Mouse (Mus musculus): ENCODE data around the gene Rph3a.
"Not testable (repeated sequence)": the region's sequence is repeated elsewhere in the genome, so short reads cannot be mapped to it uniquely, and the experiment has no call there.

The Rph3a gene

DNA sequence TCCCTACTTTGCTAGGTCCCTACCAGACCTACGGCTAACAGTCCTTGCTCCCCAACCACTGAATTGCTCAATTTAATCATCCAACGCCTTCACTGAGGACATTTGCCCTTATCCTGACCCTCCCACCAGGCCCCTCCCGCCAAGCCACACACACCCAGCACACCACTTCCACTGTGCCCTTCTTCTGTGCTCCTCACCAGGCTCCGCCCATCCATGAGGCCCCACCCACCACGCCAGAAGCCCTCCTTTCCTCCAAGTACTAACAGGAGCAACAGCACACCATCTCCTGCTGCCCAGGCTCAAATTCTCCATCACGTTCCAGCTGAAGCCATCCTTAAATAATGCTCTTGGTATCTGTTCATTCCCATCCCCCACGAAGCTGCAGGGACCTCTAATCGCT, 35.4 kb downstream of the Rph3a start:
- no peak for DNase-seq (ENCODE audit: low read depth, low spot score)

DNA sequence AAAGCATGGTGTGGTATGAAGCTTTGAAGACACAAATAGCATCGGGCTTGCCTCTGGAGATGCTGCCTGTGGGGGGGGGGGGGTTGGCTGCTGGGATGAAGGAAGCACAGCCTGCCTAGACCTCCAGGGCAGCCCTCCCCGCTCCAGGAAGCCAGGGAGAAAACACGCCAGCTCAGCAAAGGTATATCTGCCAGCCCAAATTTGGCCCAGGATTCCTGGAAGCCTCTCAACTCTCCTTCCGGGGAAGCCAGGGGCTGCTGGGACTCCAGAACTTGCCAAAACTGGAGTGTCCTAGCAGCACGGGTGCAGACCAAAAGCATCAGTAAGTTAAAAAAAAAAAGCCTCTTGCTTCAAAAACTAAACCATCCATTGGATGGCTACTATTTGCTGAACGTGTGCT, 37.6 kb downstream of the Rph3a start:
- no peak for DNase-seq (ENCODE audit: low read depth, low spot score)

DNA sequence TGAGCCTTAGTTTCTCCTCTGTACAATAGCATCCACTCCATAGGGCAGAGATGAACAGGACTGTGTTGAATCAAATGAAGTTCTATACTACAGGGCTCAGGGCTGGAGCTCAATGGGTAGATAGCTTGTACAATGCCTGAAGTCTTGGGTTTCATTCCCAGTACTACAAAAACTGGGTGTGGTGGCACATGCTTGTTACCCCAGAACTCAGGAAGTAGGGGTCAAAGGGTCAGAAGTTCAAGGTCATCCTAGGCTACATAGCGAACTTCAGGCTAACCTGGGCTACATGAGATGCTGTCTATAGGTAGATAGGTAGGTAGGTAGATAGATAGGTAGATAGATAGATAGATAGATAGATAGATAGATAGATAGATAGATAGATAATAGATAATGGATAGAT, 38.6 kb downstream of the Rph3a start:
- DNase-seq (ENCODE audit: low read depth, low spot score) = no peak

DNA sequence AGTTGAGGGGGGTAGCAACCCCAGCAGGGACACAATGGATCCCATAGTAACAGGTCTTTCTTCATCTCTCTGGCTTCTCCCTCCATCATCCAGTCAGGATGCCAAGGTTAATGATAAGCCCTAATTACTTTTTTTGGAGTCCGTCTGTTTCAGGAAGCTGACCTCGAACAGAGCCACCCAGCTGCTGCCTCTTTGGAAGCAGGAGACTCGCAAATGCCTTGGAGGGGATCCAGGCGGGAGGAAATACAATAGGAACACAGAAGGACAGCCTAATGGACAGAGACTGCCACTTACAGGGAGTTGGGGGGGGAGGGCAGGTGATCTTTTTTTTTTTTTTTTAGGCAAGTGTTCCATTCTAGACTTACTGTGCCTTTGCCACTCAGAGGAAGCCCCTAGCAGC, 40.2 kb downstream of the Rph3a start:
- no peak for DNase-seq (ENCODE audit: low read depth, low spot score)

DNA sequence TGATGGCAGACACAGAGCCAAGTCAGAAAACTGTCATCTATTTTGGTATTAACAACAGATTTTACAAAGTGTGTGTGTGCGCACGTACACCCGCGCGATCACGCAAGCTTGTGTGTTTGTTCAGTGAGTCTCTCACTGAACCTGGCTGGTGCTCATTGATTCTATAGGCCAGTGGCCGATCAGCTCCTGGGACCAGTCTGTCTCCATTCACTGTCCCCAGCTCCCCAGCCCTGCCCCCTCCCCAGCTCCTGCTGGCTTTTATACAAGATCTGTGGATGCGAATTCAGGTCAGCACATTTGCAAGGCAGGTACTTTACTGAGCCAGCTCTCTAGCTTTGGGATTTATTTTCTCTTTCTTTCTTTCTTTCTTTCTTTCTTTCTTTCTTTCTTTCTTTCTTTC, 41.1 kb downstream of the Rph3a start:
- no peak for DNase-seq (ENCODE audit: low read depth, low spot score)

DNA sequence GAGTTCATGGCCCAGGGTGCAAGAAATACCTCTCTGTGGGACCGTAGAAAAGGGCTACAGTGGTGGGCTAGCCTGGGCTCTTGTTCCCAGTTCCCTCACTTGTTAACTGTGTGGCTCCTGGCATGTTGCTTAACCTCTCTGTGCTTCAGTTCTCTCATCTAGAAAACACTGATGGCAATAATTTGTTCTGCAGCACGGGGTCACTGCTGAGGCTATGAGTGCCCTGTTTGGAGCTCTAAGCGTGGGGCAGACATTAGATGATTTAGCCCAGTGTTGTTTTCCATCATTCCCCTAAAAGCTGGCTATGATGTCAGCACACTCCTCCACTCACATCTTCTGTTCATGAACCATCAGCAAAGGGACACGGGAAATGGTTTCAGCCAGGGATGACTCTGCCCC, 41.8 kb downstream of the Rph3a start:
- DNase-seq (ENCODE audit: low read depth, low spot score) = no peak

DNA sequence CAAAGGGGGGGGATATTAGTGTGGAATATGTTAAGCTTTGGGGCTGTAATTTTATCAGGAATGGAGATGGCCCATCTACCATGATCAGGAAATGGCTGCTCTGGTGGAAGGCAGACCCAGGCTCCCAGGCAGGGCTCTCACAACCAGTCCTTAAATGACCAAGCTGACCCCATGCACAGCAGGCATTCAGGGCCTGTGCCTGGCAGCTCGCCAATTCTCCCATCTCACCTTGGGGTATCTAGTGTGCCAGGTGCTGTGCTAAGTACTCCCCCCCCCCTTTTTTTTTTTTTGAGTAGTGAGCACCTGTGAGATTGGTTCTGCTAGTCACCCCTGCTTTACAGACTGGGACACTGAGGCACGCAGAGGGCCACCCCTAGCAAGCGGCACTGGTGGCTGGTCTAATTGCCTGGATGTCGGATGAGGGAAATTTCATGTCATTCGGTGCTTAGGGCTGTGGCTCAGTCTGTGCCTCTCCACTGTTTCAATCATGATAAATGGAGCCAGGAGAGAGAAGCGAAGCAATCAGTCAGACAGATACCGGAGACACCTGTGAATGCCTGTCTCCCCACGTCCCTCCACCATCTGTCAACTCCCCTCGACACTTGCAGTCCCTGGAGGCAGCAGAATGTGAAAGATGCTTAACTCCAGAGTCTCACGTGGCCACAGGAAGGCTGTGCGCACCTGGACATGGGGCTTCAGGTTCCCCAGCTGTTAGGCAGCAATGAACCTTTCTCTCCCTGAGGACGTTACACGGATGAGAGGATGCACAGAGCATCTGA, 42.3 kb downstream of the Rph3a start:
- no peak for DNase-seq (ENCODE audit: low read depth, low spot score)

DNA sequence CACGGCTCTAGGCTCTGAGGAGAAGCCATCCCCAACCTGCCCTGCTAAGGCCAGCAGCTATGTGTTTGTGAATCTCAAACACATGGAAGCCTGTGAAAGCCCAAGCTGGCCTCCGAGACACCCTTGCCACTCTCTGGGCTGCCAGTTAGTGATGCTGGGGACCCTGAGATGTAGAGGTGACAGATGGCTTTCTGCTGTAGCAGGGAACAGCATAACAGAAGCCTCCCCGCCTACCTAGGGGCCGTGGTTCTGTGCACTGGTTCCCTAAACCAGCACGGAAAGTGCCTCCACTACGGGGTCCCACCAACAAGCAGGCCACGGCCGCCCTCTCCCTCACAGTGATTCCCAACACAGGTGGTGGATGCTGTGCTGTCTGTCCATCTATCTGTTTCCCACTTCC, 43.0 kb downstream of the Rph3a start:
- no peak for DNase-seq (ENCODE audit: low read depth, low spot score)

DNA sequence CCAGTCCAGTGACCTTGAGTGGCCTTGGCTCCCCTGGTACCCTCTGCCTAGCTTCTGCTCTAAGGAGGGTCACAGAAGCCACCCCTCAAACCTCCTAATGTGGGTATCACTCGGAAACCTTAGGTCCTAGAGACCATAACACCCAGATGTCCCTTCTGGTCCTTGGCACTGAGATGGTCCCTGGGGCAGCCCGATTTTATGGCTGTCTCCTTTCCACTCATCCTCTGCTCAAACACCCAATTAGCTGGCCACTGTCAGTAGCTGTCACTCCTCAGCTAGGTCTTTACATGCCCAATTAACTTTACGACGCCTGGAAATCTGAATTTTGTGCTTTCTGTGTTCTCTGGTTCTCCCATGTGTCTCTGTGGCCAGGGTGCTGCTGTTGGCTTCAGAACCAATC, 43.7 kb downstream of the Rph3a start:
- DNase-seq (ENCODE audit: low read depth, low spot score) = no peak

DNA sequence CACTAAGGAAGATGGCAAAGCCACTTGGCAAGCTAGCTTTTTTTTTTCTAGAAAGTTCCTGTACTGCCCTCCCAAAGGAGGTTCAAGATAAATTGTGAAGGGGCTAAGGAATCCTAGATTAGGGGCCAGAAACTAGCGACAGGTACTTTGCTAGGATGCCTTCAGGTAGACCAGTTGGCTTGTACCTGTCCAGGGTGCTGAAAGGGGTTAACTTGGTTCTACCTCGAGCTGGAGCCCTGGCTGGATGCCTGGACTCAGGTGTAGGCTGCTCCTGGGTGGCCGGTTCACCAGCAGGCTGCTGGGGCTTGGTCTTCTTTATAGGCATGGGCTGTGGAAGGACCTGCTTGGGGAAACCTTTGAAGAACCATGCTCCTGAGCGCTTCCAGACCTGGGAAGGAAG, 48.9 kb downstream of the Rph3a start:
- DNase-seq (ENCODE audit: low read depth, low spot score) = no peak

DNA sequence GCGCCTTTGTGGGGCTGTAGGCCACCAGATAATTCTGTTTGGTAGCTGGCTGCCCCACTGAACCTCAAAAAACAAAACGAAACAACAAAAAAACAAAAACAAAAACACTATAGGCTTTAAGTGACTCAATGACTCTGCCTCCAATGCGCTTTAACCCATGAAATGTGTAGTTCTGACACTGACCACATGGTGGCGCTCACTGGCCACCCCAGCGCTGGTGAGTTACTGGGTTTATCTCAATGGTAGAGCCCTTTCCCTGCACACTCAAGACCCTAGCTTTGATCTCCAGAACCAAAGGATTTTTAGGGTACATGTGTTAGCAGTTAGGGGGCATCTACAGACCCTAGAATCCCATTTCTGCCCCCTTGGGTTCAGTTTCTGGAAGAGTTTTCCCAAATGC, 55.9 kb downstream of the Rph3a start:
- DNase-seq (ENCODE audit: low read depth, low spot score) = no peak

DNA sequence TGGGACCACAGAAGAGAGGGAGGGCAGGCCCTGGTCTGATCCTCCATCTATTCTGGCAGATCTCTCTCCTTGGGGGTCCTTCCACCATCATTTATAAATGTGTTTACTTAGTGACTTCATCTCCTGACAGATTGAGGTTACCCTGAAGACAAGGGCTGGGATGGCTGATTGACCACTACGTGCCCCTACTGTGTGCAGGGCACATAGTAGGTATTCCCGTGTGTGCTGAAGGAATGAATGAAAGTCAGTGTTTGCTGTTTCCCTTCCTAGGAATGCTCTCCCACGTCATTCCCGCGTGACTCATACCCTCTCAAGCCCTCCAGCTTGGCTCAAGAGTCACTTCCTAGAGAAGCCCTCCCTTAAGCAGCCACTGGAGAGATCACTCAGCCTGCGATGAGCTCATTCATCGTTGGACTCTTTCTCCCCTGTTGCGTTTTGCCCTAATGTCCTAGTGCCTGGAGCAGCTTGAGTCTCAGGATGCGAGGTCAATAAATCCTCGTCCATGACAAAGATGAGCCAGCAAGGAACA, 57.6 kb downstream of the Rph3a start:
- no peak for DNase-seq (ENCODE audit: low read depth, low spot score)

DNA sequence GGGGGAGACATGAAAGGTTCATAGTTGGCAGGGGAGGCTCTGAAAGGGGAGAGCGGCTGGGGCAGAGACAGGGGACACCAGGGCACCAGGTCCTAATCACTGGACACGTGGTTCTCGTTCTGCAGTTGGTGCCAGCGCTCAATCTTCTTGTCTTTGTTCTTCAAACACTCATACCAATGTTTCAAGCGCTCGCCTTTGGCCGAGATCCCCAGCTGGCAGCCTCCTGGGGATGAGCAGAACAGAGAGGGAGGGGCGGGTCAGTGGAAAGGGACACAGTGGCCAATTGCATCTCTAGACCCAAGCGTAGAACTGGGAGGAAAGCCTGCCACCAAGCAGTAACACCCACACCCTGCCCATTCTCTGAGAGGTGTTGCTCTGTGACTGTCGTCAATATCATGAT, 67.8 kb downstream of the Rph3a start:
- DNase-seq (ENCODE audit: low read depth, low spot score) = no peak

DNA sequence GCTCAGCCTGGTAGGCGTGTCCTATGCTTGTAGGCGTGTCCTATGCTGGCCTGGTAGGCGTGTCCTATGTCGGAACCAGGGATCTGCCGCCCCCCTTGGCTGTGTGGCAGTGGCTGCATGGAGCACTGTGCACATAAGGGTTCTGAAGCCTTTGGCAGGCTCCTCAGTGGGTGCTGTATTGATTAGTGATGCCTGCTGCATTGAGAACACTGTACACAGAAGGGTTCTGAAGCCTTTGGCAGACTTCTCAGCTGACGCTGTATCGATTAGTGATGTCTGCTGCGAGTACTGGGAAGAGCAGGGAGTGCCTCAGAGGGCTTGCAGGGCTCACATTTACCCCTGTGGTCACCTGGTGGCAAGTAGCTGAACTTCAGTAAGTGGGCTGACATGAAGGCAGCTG, 71.3 kb downstream of the Rph3a start:
- no peak for DNase-seq (ENCODE audit: low read depth, low spot score)

DNA sequence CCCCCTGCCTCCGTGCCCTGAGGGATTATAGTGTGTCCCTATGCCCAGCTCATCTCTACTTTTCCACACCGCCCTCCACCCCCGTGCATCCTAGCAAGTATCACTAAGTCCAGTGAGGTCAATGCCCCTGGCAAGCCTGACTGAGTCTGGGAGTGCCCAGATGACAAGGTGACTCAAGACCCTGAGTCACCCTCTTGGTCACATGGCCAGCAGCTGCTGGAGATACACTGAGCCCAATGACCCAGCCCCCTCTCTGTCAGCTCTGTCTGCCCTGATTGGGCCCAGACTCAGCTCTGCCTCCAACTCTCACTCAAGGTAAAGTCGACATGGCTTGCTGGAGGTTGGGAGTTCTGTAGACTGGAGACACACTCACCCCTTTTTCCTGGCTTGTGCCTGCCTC, 72.1 kb downstream of the Rph3a start:
- DNase-seq (ENCODE audit: low read depth, low spot score) = no peak

DNA sequence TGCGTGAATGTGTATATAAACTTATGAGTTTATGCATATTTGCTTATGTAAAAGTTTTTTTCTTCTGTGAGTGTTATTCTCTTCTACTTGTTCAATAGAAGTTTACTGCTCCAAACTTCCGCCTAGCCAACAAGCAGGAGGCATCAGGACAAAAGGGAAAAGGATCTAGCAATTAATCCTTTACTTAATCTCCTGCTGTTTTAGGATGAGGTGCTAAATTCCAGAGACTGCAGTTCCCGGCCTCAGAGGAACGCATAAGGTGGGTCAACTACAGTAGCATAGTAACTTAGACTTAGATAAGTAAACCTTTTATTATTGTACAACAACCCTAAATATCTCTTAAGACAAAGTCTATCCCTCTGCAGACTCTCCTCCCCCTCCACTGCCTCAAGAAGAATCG, 75.9 kb downstream of the Rph3a start:
- DNase-seq (ENCODE audit: low read depth, low spot score) = no peak

DNA sequence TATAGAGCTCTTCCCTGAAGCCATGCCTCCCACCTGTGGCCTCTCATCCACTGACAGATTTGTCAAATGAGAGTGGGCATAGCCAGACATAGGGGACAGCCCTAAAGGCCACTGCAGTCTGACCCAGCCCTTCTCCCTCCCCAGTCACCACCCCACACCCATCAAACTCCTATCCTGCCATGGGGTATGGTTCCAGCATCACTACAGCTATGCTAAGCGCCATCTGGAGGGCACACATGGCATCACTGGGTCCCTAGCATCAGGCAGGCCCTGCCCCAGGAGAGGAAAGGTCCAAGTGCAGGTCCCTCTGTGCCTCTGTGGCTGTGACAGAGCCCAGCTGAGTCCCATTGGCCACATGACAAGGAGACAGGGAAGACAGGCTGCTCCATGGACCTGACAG, 82.9 kb downstream of the Rph3a start:
- DNase-seq (ENCODE audit: low read depth, low spot score) = no peak

DNA sequence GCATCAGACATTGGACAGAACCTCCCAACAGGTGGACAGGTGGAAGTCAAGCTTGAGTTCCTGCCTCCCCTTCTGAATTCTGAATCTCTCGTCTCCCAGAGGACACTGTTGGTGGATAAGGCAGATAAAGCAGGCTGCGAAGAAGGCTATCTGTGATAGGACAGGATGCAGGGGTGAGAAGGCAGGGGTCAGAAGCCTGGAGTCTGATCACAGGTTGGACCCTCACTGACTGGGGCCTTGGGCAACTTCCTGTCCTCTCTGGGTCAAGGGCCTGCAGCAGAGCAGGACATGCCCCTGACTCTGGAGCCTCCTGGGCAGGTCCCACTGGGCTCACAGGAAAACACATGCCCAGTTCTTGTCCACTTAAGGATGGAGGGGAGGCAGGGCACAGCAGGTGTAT, 83.6 kb downstream of the Rph3a start:
- DNase-seq (ENCODE audit: low read depth, low spot score) = not testable (repeated sequence)

DNA sequence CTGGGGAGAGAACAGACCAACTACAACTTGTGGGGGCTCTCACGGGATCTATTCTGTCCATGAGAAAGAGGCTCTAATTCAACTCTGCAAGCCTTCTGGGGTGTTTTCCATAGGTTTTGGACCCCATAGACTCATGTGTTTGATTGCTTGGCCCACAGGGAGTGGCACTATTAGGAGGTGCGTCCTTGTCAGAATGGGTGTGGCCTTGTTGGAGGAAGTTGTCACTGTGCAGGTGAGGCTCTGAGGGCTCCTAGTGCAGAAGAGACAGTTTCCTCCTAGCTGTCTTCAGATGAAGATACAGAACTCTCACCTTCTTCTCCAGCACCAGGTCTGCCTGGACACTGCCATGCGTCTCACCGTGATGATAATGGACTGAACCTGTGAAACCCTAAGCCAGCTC, 85.4 kb downstream of the Rph3a start:
- not testable (repeated sequence) for DNase-seq (ENCODE audit: low read depth, low spot score)

DNA sequence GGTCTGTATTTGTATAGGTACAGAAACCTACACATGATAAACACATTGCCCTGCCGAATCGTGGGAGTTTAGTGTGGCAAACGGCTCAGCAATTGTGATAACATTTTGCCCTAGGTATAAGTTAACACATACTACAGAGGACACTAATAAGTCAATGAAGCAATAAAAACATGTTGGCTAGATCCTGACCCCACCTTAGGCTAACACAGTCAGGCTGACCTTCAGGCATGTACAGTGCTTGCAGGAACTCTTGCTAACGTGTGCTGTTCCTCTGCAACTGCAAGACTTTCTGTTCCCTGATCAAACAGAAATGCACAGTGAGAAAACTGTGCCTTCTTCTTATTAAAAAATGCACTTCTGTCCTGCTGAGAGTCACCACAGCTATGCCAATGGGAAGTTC, 85.9 kb downstream of the Rph3a start:
- DNase-seq (ENCODE audit: low read depth, low spot score) = no peak

DNA sequence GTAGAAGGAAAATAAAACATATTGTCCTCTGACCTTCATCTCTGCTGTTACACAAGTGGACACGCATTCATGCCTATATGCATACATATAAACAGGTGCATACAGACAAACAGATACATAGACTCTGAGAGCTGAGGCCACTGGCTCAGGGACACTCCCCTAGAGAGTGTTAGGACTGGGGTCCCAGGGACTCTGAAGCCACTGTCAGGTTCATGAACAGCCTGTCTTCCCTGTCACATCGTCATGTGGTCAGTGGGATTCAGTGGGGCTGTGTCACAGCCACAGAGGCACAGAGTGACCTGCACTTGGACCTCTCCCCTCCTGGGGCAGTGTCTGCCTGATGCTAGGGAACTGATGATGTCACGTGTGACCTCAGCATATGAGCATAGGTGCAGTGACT, 89.6 kb downstream of the Rph3a start:
- DNase-seq (ENCODE audit: low read depth, low spot score) = no peak

DNA sequence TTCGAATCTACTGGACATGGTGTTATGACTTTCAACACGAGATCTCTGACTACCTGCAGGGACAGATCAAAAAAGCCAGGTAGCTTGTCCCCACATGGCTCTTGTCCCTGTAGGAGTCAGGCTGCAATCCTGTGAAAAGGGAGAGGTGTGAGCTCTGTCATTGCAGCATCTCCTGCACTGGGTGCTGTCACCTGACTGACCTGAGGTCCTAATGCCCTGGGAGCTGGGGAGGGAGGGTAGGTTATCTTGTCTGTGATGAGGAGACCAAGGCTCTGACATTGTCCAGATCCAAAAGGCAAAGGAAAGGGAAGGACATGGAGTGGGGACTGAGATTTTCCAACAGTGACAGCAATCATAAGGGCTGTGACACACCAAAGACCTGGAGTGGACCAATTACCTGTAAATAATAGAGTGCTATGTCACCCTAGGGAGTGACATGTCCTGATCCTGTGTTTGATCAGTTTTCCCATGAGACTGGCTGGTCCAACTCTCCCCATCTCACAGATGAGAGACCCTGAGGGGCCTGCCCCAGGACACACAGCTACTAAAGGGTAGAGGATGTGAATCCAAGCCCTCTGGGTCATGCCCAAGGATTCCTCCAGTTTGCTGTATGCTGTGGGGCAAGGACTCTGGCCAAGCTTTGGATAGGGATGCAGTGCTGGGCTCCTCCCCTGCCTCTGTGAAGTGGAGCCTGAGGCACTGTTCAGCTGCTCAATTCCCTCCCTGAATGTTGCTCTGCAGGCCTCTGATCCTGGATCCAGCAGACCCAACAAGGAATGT, 90.5 kb downstream of the Rph3a start:
- DNase-seq (ENCODE audit: low read depth, low spot score) = not testable (repeated sequence)

DNA sequence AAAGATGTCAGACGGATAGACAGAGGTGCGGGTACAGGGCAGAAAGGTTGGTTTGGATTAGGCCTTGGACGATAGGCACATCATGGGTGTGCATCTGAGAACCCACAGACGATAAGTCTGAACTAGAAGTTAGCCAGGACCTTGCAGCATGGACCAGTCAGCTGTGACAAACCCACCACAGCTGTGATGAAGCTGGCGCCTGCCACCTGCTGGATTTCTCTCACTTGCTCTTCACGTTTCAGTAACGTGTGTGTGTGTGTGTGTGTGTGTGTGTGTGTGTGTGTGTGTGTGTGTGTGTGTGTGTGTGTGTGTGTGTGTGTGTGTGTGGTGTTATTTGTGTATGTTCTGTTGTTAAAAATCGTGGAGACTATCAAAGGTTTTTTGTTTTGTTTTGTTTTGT, 95.7 kb downstream of the Rph3a start, which contains the start of gene Oas1d:
Oas1d (plus strand) TSS at position 333 of the 400 bp plus-strand sequence.
- DNase-seq (ENCODE audit: low read depth, low spot score) = not testable (repeated sequence)

Measured in brain, embryonic 18.5 days (tissue).